8 mouse cellular contexts compared by ENCODE assay signal in genomic region chr5:146948041-146948507, GRCm38 (mm10). TPM values are rescaled to one million over a fixed set of nuclear protein-coding genes. Genes with fewer than 3 reads are reported as not detected.
DNase-seq lines count a peak whose midpoint lies in the region; ATAC-seq and TF ChIP-seq lines count a peak whose summit lies in the region.

No protein-coding gene starts in this region.

- DNase-seq in lung, embryonic 14.5 days = no peak
- DNase-seq in lung, postnatal 25 days (ENCODE audit: low spot score) = no peak
- DNase-seq in limb, embryonic 11.5 days (ENCODE audit: low spot score) = no peak
- DNase-seq in cerebellum, postnatal 14 days = no peak
- DNase-seq in kidney, adult 9 months = no peak

- peak overlapping the region; percentile 52 for H3K9ac ChIP-seq in lung, embryonic 14.5 days
- peak overlapping the region; percentile 91 for H3K9ac ChIP-seq in embryonic facial prominence, embryonic 13.5 days
- peak overlapping the region; percentile 84 for H3K9ac ChIP-seq in limb, embryonic 11.5 days (ENCODE audit: low read length)
- peak overlapping the region; percentile 80 for H3K9ac ChIP-seq in neural tube, embryonic 15.5 days (replicated peaks)

- H3K27ac ChIP-seq in lung, embryonic 14.5 days (ENCODE audit: low read depth) = peak overlapping the region; percentile 83; the same call in 1 of the 2 replicates
- H3K27ac ChIP-seq in embryonic facial prominence, embryonic 13.5 days = peak overlapping the region; percentile 78
- 0 out of 2 replicates have a peak overlapping the region, but pooled peaks have one; percentile 45 for H3K27ac ChIP-seq in limb, embryonic 11.5 days (replicated peaks; ENCODE audit: low read depth, low read length)
- peak overlapping the region; percentile 87 for H3K27ac ChIP-seq in neural tube, embryonic 15.5 days (replicated peaks)

- TF ChIP-seq CTCF in lung, embryonic 14.5 days (IDR thresholded peaks at IDR 0.05; ENCODE audit: low read depth) = no peak

- no peaks in the 10 kb centered on the region for H3K27me3 ChIP-seq in lung, embryonic 14.5 days (ENCODE audit: insufficient read depth, low read length)
- H3K27me3 ChIP-seq in embryonic facial prominence, embryonic 13.5 days = no peaks in the 10 kb centered on the region
- no peaks in the 10 kb centered on the region for H3K27me3 ChIP-seq in limb, embryonic 11.5 days (ENCODE audit: control insufficient read depth, insufficient read depth, low read length)
- H3K27me3 ChIP-seq in neural tube, embryonic 15.5 days (replicated peaks) = no peaks in the 10 kb centered on the region

- H3K4me2 ChIP-seq in lung, embryonic 14.5 days = peak overlapping the region; percentile 92
- peak overlapping the region; percentile 86 for H3K4me2 ChIP-seq in embryonic facial prominence, embryonic 13.5 days
- H3K4me2 ChIP-seq in limb, embryonic 11.5 days (ENCODE audit: low read depth, severe bottlenecking) = peak overlapping the region; percentile 81
- H3K4me2 ChIP-seq in neural tube, embryonic 15.5 days = peak overlapping the region; percentile 92

- peaks cover 28% of the 10 kb centered on the region for H3K36me3 ChIP-seq in lung, embryonic 14.5 days (ENCODE audit: insufficient read depth)
- H3K36me3 ChIP-seq in embryonic facial prominence, embryonic 13.5 days = peaks cover 27% of the 10 kb centered on the region
- H3K36me3 ChIP-seq in limb, embryonic 11.5 days (ENCODE audit: control insufficient read depth, insufficient read depth, low read length) = peaks cover 14% of the 10 kb centered on the region
- peaks cover 24% of the 10 kb centered on the region for H3K36me3 ChIP-seq in neural tube, embryonic 15.5 days

- H3K4me1 ChIP-seq in lung, embryonic 14.5 days (ENCODE audit: insufficient read depth) = peaks cover 7% of the 10 kb centered on the region; the same call in 1 of the 2 replicates
- peaks cover 13% of the 10 kb centered on the region for H3K4me1 ChIP-seq in embryonic facial prominence, embryonic 13.5 days
- peaks cover 5% of the 10 kb centered on the region; the same call in 1 of the 2 replicates for H3K4me1 ChIP-seq in limb, embryonic 11.5 days (ENCODE audit: control insufficient read depth, insufficient read depth, low read length)
- peaks cover 13% of the 10 kb centered on the region for H3K4me1 ChIP-seq in neural tube, embryonic 15.5 days

- H3K4me3 ChIP-seq in lung, embryonic 14.5 days (ENCODE audit: low read depth, low read length) = peak overlapping the region; percentile 77
- H3K4me3 ChIP-seq in embryonic facial prominence, embryonic 13.5 days = peak overlapping the region; percentile 79
- peak overlapping the region; percentile 81 for H3K4me3 ChIP-seq in limb, embryonic 11.5 days (ENCODE audit: low read depth, low read length)
- peak overlapping the region; percentile 76 for H3K4me3 ChIP-seq in neural tube, embryonic 15.5 days (replicated peaks)

- no peak for ATAC-seq in lung, embryonic 14.5 days (ENCODE audit: insufficient read depth)
- ATAC-seq in embryonic facial prominence, embryonic 13.5 days (ENCODE audit: insufficient number of reproducible peaks, insufficient read depth, low FRiP score, low TSS enrichment, low read depth) = no peak
- ATAC-seq in limb, embryonic 11.5 days (ENCODE audit: insufficient number of reproducible peaks, low FRiP score, low TSS enrichment, low read depth) = no peak
- peak; percentile 13 for ATAC-seq in neural tube, embryonic 15.5 days (ENCODE audit: low FRiP score)
- ATAC-seq in erythroid progenitor cell, adult 5-6 weeks (replicated peaks; ENCODE audit: low FRiP score, poor library complexity, severe bottlenecking) = no peak

- 15% methylated on average over 10 of the region's 10 CpGs for WGBS in lung, embryonic 14.5 days
- 19% methylated on average over 10 of the region's 10 CpGs for WGBS in embryonic facial prominence, embryonic 13.5 days
- WGBS in limb, embryonic 11.5 days = 29% methylated on average over 10 of the region's 10 CpGs
- WGBS in neural tube, embryonic 15.5 days = 24% methylated on average over 10 of the region's 10 CpGs

- no peaks in the 10 kb centered on the region for H3K9me3 ChIP-seq in lung, embryonic 14.5 days (ENCODE audit: low read depth, low read length)
- H3K9me3 ChIP-seq in embryonic facial prominence, embryonic 13.5 days = 0 out of 2 replicates have a peak, but pooled peaks cover 5% of the 10 kb centered on the region
- H3K9me3 ChIP-seq in limb, embryonic 11.5 days (ENCODE audit: control insufficient read depth, low read length) = no peaks in the 10 kb centered on the region
- no peaks in the 10 kb centered on the region for H3K9me3 ChIP-seq in neural tube, embryonic 15.5 days (replicated peaks)

RNA-seq across cellular contexts. Expression of gene Gtf3a, which starts 0.4 kb away (rescaled TPM):
- polyA plus RNA-seq in lung, embryonic 14.5 days (2014; fragmentation: Nextera tagmentation; extraction: Ambion mirVana) = 124 and 130 TPM in 2 replicates
- polyA plus RNA-seq in embryonic facial prominence, embryonic 13.5 days (2015; fragmentation: Nextera tagmentation; extraction: Ambion mirVana) = 114 and 117 TPM in 2 replicates
- polyA plus RNA-seq in limb, embryonic 11.5 days (2014; fragmentation: Nextera tagmentation; extraction: Ambion mirVana) = 121 and 122 TPM in 2 replicates
- 107 and 115 TPM in 2 replicates for polyA plus RNA-seq in neural tube, embryonic 15.5 days (2015; fragmentation: Nextera tagmentation; extraction: Ambion mirVana)
- total RNA-seq in erythroid progenitor cell, adult 5-6 weeks (2015; ENCODE audit: low replicate concordance) = 20.9 and 21.0 TPM in 2 replicates
- 15.3 and 19.6 TPM in 2 replicates for total RNA-seq in erythroid progenitor cell, adult 5-6 weeks (2017; ENCODE audit: low replicate concordance)

RNA-seq across cellular contexts. Expression of gene Mtif3, which starts 15.5 kb away (rescaled TPM):
- 19.8 and 21.8 TPM in 2 replicates for polyA plus RNA-seq in lung, embryonic 14.5 days (2014; fragmentation: Nextera tagmentation; extraction: Ambion mirVana)
- 28.5 and 31.4 TPM in 2 replicates for polyA plus RNA-seq in embryonic facial prominence, embryonic 13.5 days (2015; fragmentation: Nextera tagmentation; extraction: Ambion mirVana)
- polyA plus RNA-seq in limb, embryonic 11.5 days (2014; fragmentation: Nextera tagmentation; extraction: Ambion mirVana) = 23.4 and 25.8 TPM in 2 replicates
- polyA plus RNA-seq in neural tube, embryonic 15.5 days (2015; fragmentation: Nextera tagmentation; extraction: Ambion mirVana) = 25.7 and 31.7 TPM in 2 replicates
- 1.3 and 23.1 TPM in 2 replicates for total RNA-seq in erythroid progenitor cell, adult 5-6 weeks (2015; ENCODE audit: low replicate concordance)
- total RNA-seq in erythroid progenitor cell, adult 5-6 weeks (2017; ENCODE audit: low replicate concordance) = 3.2 and 6.2 TPM in 2 replicates
